Mouse (Mus musculus) ES-E14 (cell line): ENCODE data around the gene Cx3cr1.

Experiments
- CHD2 ChIP-seq: IDR thresholded peaks from 2 replicates; pipeline ENCODE4 v1.6.1; 2014; ENCODE audit warnings: mild to moderate bottlenecking, low read depth, low read length, inconsistent platforms
- HCFC1 ChIP-seq: IDR thresholded peaks from 2 replicates; pipeline ENCODE4 v1.6.1; 2012; ENCODE audit warnings: low read length, inconsistent platforms, borderline replicate concordance; ENCODE audit not compliant: insufficient read depth
- MAFK ChIP-seq: IDR thresholded peaks from 2 replicates; pipeline ENCODE4 v1.6.1; 2014; ENCODE audit warnings: mild to moderate bottlenecking, low read depth, low read length, inconsistent platforms; ENCODE audit not compliant: insufficient read depth
- ZC3H11A ChIP-seq: IDR thresholded peaks from 2 replicates; pipeline ENCODE4 v1.6.1; 2012; ENCODE audit warnings: low read depth, mild to moderate bottlenecking, inconsistent platforms, low read length, borderline replicate concordance
- ZNF384 ChIP-seq: IDR thresholded peaks from 2 replicates; pipeline ENCODE4 v1.6.1; 2012; ENCODE audit warnings: low read depth, low read length, inconsistent platforms

DNA sequence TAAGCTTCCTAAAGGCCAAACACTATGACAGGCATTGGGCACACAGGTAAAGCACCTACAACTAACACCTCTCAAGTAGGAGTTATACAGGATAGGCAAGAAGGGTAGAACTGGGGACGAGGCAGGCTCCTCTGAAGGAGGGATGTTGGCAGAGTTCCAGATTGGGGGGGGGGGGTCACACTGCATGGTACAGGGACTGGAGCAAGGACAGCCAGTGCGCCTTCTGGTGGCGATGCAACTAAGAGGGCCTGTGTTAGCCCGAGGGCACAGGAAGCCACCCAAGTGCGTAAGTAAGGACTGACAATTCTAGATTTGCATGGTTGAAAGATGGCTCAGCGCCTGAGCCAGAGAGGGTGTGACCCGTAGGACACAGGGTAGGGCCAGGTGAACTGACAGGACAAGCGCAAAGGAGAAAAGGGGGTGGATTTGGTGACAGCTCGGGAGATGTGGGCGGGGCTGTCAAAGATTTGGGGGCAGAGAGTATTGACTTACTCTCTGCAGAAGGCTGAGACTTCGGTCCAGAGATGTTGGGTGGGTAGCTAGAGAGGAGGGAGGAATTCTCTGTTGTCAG is 87.4 kb downstream of the Cx3cr1 start:
- TF ChIP-seq CHD2 = no peak
- no peak for TF ChIP-seq ZC3H11A
- TF ChIP-seq ZNF384 = no peak
- TF ChIP-seq HCFC1 = no peak
- TF ChIP-seq MAFK = no peak
